Mouse (Mus musculus): ENCODE data around the gene Mcrs1. TPM values are rescaled to one million over a fixed set of nuclear protein-coding genes. Genes with fewer than 3 reads are reported as not detected.

Mcrs1 gene
- polyA plus RNA-seq, 1 experiment: 113 TPM

- no peak for TF ChIP-seq CTCF (IDR thresholded peaks at IDR 0.05; ENCODE audit: control insufficient read depth, insufficient read depth, insufficient replicate concordance, low read depth, low read length)
- TF ChIP-seq POLR2A (IDR thresholded peaks at IDR 0.05; ENCODE audit: control insufficient read depth, low read depth, low read length): no peak
- Histone ChIP-seq H3K36me3 (ENCODE audit: control insufficient read depth, insufficient read depth, low read length) (peaks cover 2% of the 10 kb centered on the region), H3K27ac (ENCODE audit: control insufficient read depth, insufficient read depth, low read depth, low read length) (no peak overlapping the region), H3K4me1 (ENCODE audit: control insufficient read depth, insufficient read depth, low read length) (no peaks in the 10 kb centered on the region), H3K27me3 (ENCODE audit: control insufficient read depth, insufficient read depth, low read length) (no peaks in the 10 kb centered on the region), H3K4me3 (ENCODE audit: control insufficient read depth, low read depth, low read length) (no peak overlapping the region)
Measured at GRCm38 (mm10) chr15:99213183-99213582, 38.6 kb downstream of the Mcrs1 start.

GRCm38 (mm10) chr15:99205959-99206358 is 45.8 kb downstream of the Mcrs1 start:
- TF ChIP-seq POLR2A (IDR thresholded peaks at IDR 0.05; ENCODE audit: control insufficient read depth, low read depth, low read length) (no peak), CTCF (IDR thresholded peaks at IDR 0.05; ENCODE audit: control insufficient read depth, insufficient read depth, insufficient replicate concordance, low read depth, low read length) (no peak)
- Histone ChIP-seq H3K4me1 (ENCODE audit: control insufficient read depth, insufficient read depth, low read length) (no peaks in the 10 kb centered on the region), H3K27ac (ENCODE audit: control insufficient read depth, insufficient read depth, low read depth, low read length) (no peak overlapping the region), H3K4me3 (ENCODE audit: control insufficient read depth, low read depth, low read length) (no peak overlapping the region), H3K27me3 (ENCODE audit: control insufficient read depth, insufficient read depth, low read length) (no peaks in the 10 kb centered on the region), H3K36me3 (ENCODE audit: control insufficient read depth, insufficient read depth, low read length) (peaks cover 3% of the 10 kb centered on the region)

GRCm38 (mm10) chr15:99198761-99199160 is 53.0 kb downstream of the Mcrs1 start:
- Histone ChIP-seq H3K36me3 (ENCODE audit: control insufficient read depth, insufficient read depth, low read length) (peaks cover 3% of the 10 kb centered on the region), H3K27ac (ENCODE audit: control insufficient read depth, insufficient read depth, low read depth, low read length) (no peak overlapping the region), H3K27me3 (ENCODE audit: control insufficient read depth, insufficient read depth, low read length) (no peaks in the 10 kb centered on the region), H3K4me1 (ENCODE audit: control insufficient read depth, insufficient read depth, low read length) (no peaks in the 10 kb centered on the region), H3K4me3 (ENCODE audit: control insufficient read depth, low read depth, low read length) (no peak overlapping the region)
- no peak for TF ChIP-seq CTCF (IDR thresholded peaks at IDR 0.05; ENCODE audit: control insufficient read depth, insufficient read depth, insufficient replicate concordance, low read depth, low read length)
- TF ChIP-seq POLR2A (IDR thresholded peaks at IDR 0.05; ENCODE audit: control insufficient read depth, low read depth, low read length): no peak

- H3K36me3 ChIP-seq (ENCODE audit: control insufficient read depth, insufficient read depth, low read length): peaks cover 1% of the 10 kb centered on the region; the same call in 1 of the 2 replicates
- H3K4me3 ChIP-seq (ENCODE audit: control insufficient read depth, low read depth, low read length): no peak overlapping the region
- H3K27ac ChIP-seq (ENCODE audit: control insufficient read depth, insufficient read depth, low read depth, low read length): no peak overlapping the region
- no peak for TF ChIP-seq CTCF (IDR thresholded peaks at IDR 0.05; ENCODE audit: control insufficient read depth, insufficient read depth, insufficient replicate concordance, low read depth, low read length)
- TF ChIP-seq POLR2A (IDR thresholded peaks at IDR 0.05; ENCODE audit: control insufficient read depth, low read depth, low read length): no peak
- H3K27me3 ChIP-seq (ENCODE audit: control insufficient read depth, insufficient read depth, low read length): no peaks in the 10 kb centered on the region
- no peaks in the 10 kb centered on the region for H3K4me1 ChIP-seq (ENCODE audit: control insufficient read depth, insufficient read depth, low read length)
Measured at GRCm38 (mm10) chr15:99195043-99195442, 56.7 kb downstream of the Mcrs1 start.

- Histone ChIP-seq H3K36me3 (ENCODE audit: control insufficient read depth, insufficient read depth, low read length) (no peaks in the 10 kb centered on the region; the same call in none of the 2 replicates), H3K4me1 (ENCODE audit: control insufficient read depth, insufficient read depth, low read length) (no peaks in the 10 kb centered on the region), H3K27ac (ENCODE audit: control insufficient read depth, insufficient read depth, low read depth, low read length) (no peak overlapping the region), H3K27me3 (ENCODE audit: control insufficient read depth, insufficient read depth, low read length) (no peaks in the 10 kb centered on the region), H3K4me3 (ENCODE audit: control insufficient read depth, low read depth, low read length) (no peak overlapping the region)
- TF ChIP-seq POLR2A (IDR thresholded peaks at IDR 0.05; ENCODE audit: control insufficient read depth, low read depth, low read length) (no peak), CTCF (IDR thresholded peaks at IDR 0.05; ENCODE audit: control insufficient read depth, insufficient read depth, insufficient replicate concordance, low read depth, low read length) (no peak)
Measured at GRCm38 (mm10) chr15:99194358-99194757, 57.4 kb downstream of the Mcrs1 start.

Other genes starting within 250 kb of the Mcrs1 start
- 223 and 227 TPM in 2 replicates for gene Tuba1c, start 222.1 kb downstream of the Mcrs1 start, polyA plus RNA-seq (2012; rRNA removed)
- gene Prph, start 196.8 kb downstream of the Mcrs1 start, polyA plus RNA-seq (2012; rRNA removed): 0.14 and 0.36 TPM in 2 replicates
- 15.2 and 17.5 TPM in 2 replicates for gene Troap, start 177.4 kb downstream of the Mcrs1 start, polyA plus RNA-seq (2012; rRNA removed)
- gene C1ql4, start 164.1 kb downstream of the Mcrs1 start, polyA plus RNA-seq (2012; rRNA removed): 0.72 and 1.0 TPM in 2 replicates
- 4.1 TPM in 2 replicates for gene Dnajc22, start 158.8 kb downstream of the Mcrs1 start, polyA plus RNA-seq (2012; rRNA removed)
- 34.2 and 35.8 TPM in 2 replicates for gene Spats2, start 126.0 kb downstream of the Mcrs1 start, polyA plus RNA-seq (2012; rRNA removed)
- 0.89 and 1.00 TPM in 2 replicates for gene Kcnh3, start 27.1 kb downstream of the Mcrs1 start, polyA plus RNA-seq (2012; rRNA removed)
- 104 and 118 TPM in 2 replicates for gene Prpf40b, start 43.1 kb upstream of the Mcrs1 start, polyA plus RNA-seq (2012; rRNA removed)
- 57.2 and 58.2 TPM in 2 replicates for gene Fam186b, start 43.9 kb upstream of the Mcrs1 start, polyA plus RNA-seq (2012; rRNA removed)
- gene Fmnl3, start 118.5 kb upstream of the Mcrs1 start, polyA plus RNA-seq (2012; rRNA removed): 14.3 and 15.3 TPM in 2 replicates
- 734 and 786 TPM in 2 replicates for gene Tmbim6, start 140.9 kb upstream of the Mcrs1 start, polyA plus RNA-seq (2012; rRNA removed)
- gene Nckap5l, start 205.8 kb upstream of the Mcrs1 start, polyA plus RNA-seq (2012; rRNA removed): 3.9 and 4.4 TPM in 2 replicates
- 4.6 and 4.7 TPM in 2 replicates for gene Bcdin3d, start 222.8 kb upstream of the Mcrs1 start, polyA plus RNA-seq (2012; rRNA removed)